Mouse (Mus musculus) C2C12 (cell line): ENCODE data around the gene Eef1g.

Source experiments
- CEBPB ChIP-seq: IDR thresholded peaks from one replicate; pipeline ENCODE4 v1.6.1; 2011; ENCODE audit warnings: low read depth, mild to moderate bottlenecking, control low read depth, moderate library complexity
- CTCF ChIP-seq: IDR thresholded peaks from one replicate; pipeline ENCODE4 v1.5.1; 2011; ENCODE audit not compliant: control insufficient read depth, insufficient read depth, insufficient read length
- MAX ChIP-seq: IDR thresholded peaks from one replicate; pipeline ENCODE4 v1.6.1; 2011; ENCODE audit warnings: mild to moderate bottlenecking, control low read depth
- MYOD1 ChIP-seq: IDR thresholded peaks from one replicate; pipeline ENCODE4 v1.6.1; 2011; ENCODE audit warnings: low read depth; ENCODE audit not compliant: control insufficient read depth, insufficient read length
- MYOG ChIP-seq: IDR thresholded peaks from one replicate; pipeline ENCODE4 v1.6.1; 2011; ENCODE audit not compliant: control insufficient read depth, insufficient read length; ENCODE audit errors: extremely low read depth
- USF1 ChIP-seq: IDR thresholded peaks from one replicate; pipeline ENCODE4 v1.6.1; 2011; ENCODE audit warnings: low read depth, mild to moderate bottlenecking, control low read depth, moderate library complexity

DNA sequence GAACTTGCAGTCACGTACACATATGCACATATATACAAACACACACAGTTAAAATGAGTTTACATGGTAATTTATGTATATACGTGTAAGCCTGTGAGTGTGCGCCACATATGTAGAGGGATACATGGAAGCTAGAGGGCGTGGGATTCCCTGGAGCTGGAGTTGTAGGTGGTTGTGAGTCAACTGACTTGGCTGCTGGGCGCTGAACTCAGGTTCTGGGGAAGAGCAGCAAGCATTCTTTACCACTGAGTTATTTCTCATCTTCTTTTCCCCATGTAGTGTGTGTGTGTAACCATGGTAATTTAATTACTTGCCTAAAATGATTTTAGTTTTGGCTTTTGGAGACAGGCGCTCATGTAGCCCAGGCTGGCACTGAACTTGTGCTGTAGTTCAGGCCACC lies 29.8 kb downstream of the Eef1g start:
- TF ChIP-seq CTCF (peak; percentile 11), MAX (no peak), MYOD1 (no peak), MYOG (no peak), USF1 (no peak), CEBPB (no peak)
